Mouse (Mus musculus): ENCODE data around the gene Dlg4. TPM values are rescaled to one million over a fixed set of nuclear protein-coding genes. Genes with fewer than 3 reads are reported as not detected.

Dlg4 gene
- polyA plus RNA-seq, 1 experiment from 2014 or later, result 4.8 TPM

DNA sequence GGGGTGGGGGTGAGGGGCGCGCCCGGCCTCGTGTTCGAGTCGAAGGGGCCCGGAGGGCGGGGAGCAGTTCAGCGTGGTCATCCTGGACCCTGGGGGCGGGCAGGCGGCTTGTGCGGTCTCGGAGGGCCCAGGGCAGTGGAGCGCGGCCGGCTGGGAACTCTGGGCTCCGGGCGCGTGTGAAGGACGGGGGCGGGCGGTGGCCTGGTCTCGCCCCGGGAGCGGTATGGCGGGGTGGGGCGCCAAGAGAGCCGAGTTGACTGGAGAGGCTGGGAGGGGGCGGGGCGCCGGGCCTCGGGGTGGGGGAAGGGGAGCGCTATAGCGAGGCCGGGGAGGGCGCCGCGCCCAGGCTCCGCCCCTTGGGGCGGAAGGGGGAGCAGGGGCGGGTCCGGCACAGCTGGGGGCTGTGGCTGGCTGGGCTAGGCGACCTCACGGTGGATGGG lies 19.7 kb upstream of the Dlg4 start:
- peaks cover 31% of the 10 kb centered on the region for H3K36me3 ChIP-seq

DNA sequence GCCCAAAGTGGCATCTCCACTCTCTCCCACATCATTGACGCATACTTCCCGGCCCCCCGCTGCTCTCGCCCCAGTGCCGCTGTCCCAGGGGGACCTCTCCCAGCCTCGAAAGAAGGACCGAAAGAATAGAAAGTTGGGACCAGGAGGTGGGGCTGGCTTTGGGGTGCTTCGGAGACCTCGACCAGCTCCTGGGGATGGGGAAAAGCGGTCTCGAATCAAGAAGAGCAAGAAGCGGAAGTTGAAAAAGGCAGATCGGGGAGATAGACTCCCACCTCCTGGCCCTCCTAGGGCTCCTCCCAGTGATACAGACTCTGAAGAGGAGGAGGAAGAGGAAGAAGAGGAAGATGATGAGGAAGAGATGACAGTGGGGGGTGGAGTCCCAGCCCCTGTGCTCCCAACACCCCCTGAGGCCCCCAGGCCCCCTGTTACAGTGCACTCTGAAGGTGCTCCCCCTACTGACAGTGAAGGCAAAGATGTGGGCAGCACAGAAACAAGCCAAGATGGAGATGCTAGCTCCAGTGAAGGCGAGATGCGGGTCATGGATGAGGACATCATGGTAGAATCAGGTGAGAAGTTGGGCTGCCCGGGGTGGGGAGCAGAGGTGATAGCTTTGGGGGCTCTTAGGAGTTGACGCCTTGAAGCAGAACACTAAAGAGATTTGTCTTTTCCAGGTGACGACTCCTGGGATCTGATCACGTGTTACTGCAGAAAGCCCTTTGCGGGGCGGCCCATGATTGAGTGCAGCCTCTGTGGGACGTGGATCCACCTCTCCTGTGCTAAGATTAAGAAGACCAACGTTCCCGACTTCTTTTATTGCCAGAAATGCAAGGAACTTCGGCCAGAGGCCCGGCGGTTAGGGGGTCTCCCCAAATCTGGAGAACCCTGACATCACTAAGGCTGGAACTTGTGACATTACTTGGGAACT lies 17.9 kb upstream of the Dlg4 start:
- H3K27ac ChIP-seq, result no peak overlapping the region
- peaks cover 28% of the 10 kb centered on the region for H3K36me3 ChIP-seq
- 88% methylated on average over 27 of the region's 27 CpGs for WGBS
- no peak for ATAC-seq (replicated peaks; ENCODE audit: insufficient number of reproducible peaks, insufficient read depth, low FRiP score, low read depth)
- H3K4me3 ChIP-seq, result 0 out of 2 replicates have a peak overlapping the region, but pooled peaks have one; percentile 96
- H3K4me1 ChIP-seq (replicated peaks), result peaks cover 56% of the 10 kb centered on the region
- no peak overlapping the region for H3K4me2 ChIP-seq
- no peaks in the 10 kb centered on the region for H3K9me3 ChIP-seq (replicated peaks)
- no peaks in the 10 kb centered on the region for H3K27me3 ChIP-seq
- no peak overlapping the region for H3K9ac ChIP-seq

More for the DNA sequence above, 19.7 kb upstream of the Dlg4 start:
- Histone ChIP-seq H3K27ac (peak overlapping the region; percentile 99), H3K4me1 (replicated peaks) (peaks cover 48% of the 10 kb centered on the region), H3K9me3 (replicated peaks) (no peaks in the 10 kb centered on the region), H3K4me3 (peak overlapping the region; percentile 96), H3K27me3 (no peaks in the 10 kb centered on the region), H3K4me2 (peak overlapping the region; percentile 65), H3K9ac (peak overlapping the region; percentile 99)
- peak; percentile 61 for ATAC-seq (replicated peaks; ENCODE audit: insufficient number of reproducible peaks, insufficient read depth, low FRiP score, low read depth)
- WGBS, result 2% methylated on average over 20 of the region's 44 CpGs

DNA sequence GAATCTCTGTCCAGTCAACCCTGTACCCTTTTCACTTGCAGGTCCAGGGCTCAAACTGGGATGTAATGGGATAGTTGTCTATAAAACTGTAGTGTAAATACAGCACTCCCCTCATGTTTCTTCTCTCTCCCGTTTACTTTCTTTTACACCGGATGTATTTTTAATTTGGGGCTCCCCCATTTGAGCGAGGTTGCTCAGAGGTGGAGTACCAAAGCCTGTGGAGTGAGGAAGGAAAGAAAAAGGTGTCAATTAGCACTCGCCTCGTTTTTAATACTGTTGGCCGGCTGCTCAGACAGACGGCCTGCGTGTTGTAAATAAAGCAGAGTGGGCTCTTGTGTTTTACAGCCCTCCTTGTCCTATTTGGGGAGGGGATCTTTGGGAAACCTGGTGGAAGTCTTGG lies 17.1 kb upstream of the Dlg4 start:
- H3K27ac ChIP-seq, result peak overlapping the region; percentile 96
- H3K4me1 ChIP-seq (replicated peaks), result peaks cover 53% of the 10 kb centered on the region
- no peak overlapping the region; the same call in 1 of the 2 replicates for H3K4me2 ChIP-seq
- H3K27me3 ChIP-seq, result no peaks in the 10 kb centered on the region
- H3K9ac ChIP-seq, result no peak overlapping the region
- H3K9me3 ChIP-seq (replicated peaks), result no peaks in the 10 kb centered on the region
- no peak for ATAC-seq (replicated peaks; ENCODE audit: insufficient number of reproducible peaks, insufficient read depth, low FRiP score, low read depth)
- 0 out of 2 replicates have a peak overlapping the region, but pooled peaks have one; percentile 81 for H3K4me3 ChIP-seq
- WGBS, result 80% methylated on average over 8 of the region's 8 CpGs
- H3K36me3 ChIP-seq, result peaks cover 19% of the 10 kb centered on the region

DNA sequence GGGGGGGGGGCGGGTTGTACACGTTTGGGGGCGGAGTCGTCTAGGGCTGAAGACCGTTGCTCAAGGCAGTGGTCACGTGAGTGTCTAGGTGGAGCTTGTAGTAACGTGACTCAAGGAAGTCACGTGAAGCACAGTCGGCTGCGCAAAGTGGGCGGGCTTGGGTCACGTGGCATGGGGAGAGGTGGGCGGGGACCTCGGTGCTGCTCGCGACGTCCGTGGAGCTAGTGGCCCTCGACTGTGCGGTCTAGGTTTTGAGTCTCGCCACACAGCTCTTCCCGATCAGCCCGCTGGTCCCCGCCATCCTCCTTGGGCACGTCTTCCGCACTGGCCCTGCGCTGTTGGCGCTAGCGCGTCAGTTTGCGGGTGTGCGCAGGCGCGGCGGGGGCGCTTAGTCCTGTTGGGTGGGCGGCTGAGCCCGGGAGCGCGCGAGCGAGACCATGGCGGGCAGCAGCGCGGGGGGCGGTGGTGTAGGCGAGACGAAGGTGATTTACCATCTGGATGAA lies 16.3 kb upstream of the Dlg4 start, which contains the start of gene Dvl2:
Gene Dvl2 (plus strand): TSS at position 200 of the 503 bp plus-strand sequence.
- ATAC-seq (replicated peaks; ENCODE audit: insufficient number of reproducible peaks, insufficient read depth, low FRiP score, low read depth), result peak; percentile 53
- no peaks in the 10 kb centered on the region for H3K27me3 ChIP-seq
- no peaks in the 10 kb centered on the region for H3K9me3 ChIP-seq (replicated peaks)
- H3K9ac ChIP-seq, result peak within 1 kb of the TSS; percentile 90
- peak within 1 kb of the TSS; percentile 81 for H3K4me3 ChIP-seq
- peak within 1 kb of the TSS; percentile 86 for H3K4me2 ChIP-seq
- under 1% methylated on average over 46 of the region's 48 CpGs for WGBS
- peak within 1 kb of the TSS; percentile 96 for H3K27ac ChIP-seq
- peaks cover 51% of the 10 kb centered on the region for H3K4me1 ChIP-seq (replicated peaks)
- H3K36me3 ChIP-seq, result peaks cover 23% of the 10 kb centered on the region

GRCm38 (mm10) chr11:70001159-70001558 lies 15.6 kb upstream of the Dlg4 start:
- no peak for ATAC-seq (replicated peaks; ENCODE audit: insufficient number of reproducible peaks, insufficient read depth, low FRiP score, low read depth)
- H3K4me2 ChIP-seq, result peak overlapping the region; percentile 86
- H3K9me3 ChIP-seq (replicated peaks), result no peaks in the 10 kb centered on the region
- H3K4me1 ChIP-seq (replicated peaks), result peaks cover 51% of the 10 kb centered on the region
- H3K4me3 ChIP-seq, result peak overlapping the region; percentile 81
- H3K36me3 ChIP-seq, result peaks cover 30% of the 10 kb centered on the region
- H3K27me3 ChIP-seq, result no peaks in the 10 kb centered on the region
- peak overlapping the region; percentile 96 for H3K27ac ChIP-seq
- H3K9ac ChIP-seq, result peak overlapping the region; percentile 90
- 7% methylated on average over 8 of the region's 8 CpGs for WGBS

- peak overlapping the region; percentile 86 for H3K4me2 ChIP-seq
- peaks cover 37% of the 10 kb centered on the region for H3K36me3 ChIP-seq
- no peak overlapping the region for H3K9ac ChIP-seq
- H3K27ac ChIP-seq, result no peak overlapping the region
- no peak for ATAC-seq (replicated peaks; ENCODE audit: insufficient number of reproducible peaks, insufficient read depth, low FRiP score, low read depth)
- peak overlapping the region; percentile 81 for H3K4me3 ChIP-seq
- H3K4me1 ChIP-seq (replicated peaks), result peaks cover 51% of the 10 kb centered on the region
- H3K9me3 ChIP-seq (replicated peaks), result no peaks in the 10 kb centered on the region
- H3K27me3 ChIP-seq, result no peaks in the 10 kb centered on the region
Measured at GRCm38 (mm10) chr11:70001865-70002264, 14.9 kb upstream of the Dlg4 start.

DNA sequence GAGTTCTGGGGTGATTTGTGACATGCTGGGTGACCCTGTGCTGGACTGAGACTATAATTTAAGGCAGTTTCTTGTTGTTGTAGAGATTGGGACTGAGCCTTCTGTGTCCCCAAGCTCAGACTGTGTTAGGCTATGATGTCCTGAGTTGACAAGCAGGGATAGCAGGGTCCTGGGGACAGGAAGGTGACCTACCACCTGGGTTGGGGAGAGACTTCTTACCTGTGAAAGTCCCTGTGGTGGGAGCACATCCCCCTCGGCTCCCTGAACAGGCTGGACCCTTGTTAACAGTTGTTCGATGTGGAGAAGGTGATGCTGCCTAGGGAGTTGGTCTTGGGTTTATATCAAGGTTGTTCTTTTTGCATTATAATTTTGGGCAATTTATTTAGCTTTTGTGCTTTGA lies 14.3 kb upstream of the Dlg4 start:
- H3K4me3 ChIP-seq, result peak overlapping the region; percentile 81; the same call in 1 of the 2 replicates
- no peaks in the 10 kb centered on the region for H3K27me3 ChIP-seq
- H3K27ac ChIP-seq, result no peak overlapping the region
- H3K4me2 ChIP-seq, result peak overlapping the region; percentile 86; the same call in 1 of the 2 replicates
- 87% methylated on average over 2 of the region's 2 CpGs for WGBS
- no peak for ATAC-seq (replicated peaks; ENCODE audit: insufficient number of reproducible peaks, insufficient read depth, low FRiP score, low read depth)
- peaks cover 49% of the 10 kb centered on the region for H3K4me1 ChIP-seq (replicated peaks)
- peaks cover 43% of the 10 kb centered on the region for H3K36me3 ChIP-seq
- no peaks in the 10 kb centered on the region for H3K9me3 ChIP-seq (replicated peaks)
- H3K9ac ChIP-seq, result no peak overlapping the region

GRCm38 (mm10) chr11:70005521-70005920 lies 11.2 kb upstream of the Dlg4 start:
- H3K4me3 ChIP-seq, result no peak overlapping the region
- WGBS, result 63% methylated on average over 5 of the region's 5 CpGs
- ATAC-seq (replicated peaks; ENCODE audit: insufficient number of reproducible peaks, insufficient read depth, low FRiP score, low read depth), result no peak
- H3K4me1 ChIP-seq (replicated peaks), result peaks cover 31% of the 10 kb centered on the region
- no peak overlapping the region for H3K27ac ChIP-seq
- H3K27me3 ChIP-seq, result no peaks in the 10 kb centered on the region
- no peaks in the 10 kb centered on the region for H3K9me3 ChIP-seq (replicated peaks)
- H3K4me2 ChIP-seq, result no peak overlapping the region
- H3K9ac ChIP-seq, result no peak overlapping the region
- peaks cover 55% of the 10 kb centered on the region for H3K36me3 ChIP-seq

DNA sequence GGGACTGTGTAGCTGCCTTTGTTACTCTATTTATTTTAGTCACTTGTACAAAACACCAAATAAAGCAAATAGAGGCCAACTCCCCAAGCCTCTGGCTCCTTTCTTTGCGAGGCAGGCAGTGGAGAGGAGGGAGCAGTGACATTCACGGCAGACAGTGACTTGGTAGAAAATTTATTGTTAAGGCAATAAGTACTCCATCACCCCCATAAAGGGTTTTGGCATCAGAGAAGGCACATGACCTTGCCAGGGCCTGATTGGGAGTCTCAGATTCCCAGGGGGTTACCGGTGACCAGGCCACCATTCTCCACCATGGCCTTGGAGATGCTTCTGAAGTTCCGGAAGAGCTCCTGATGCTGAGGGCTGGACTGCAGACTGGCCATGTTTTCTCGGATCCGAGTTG lies 6.7 kb upstream of the Dlg4 start:
- no peak overlapping the region for H3K27ac ChIP-seq
- H3K36me3 ChIP-seq, result peaks cover 90% of the 10 kb centered on the region
- H3K4me1 ChIP-seq (replicated peaks), result peaks cover 13% of the 10 kb centered on the region
- no peaks in the 10 kb centered on the region for H3K27me3 ChIP-seq
- H3K9me3 ChIP-seq (replicated peaks), result no peaks in the 10 kb centered on the region
- H3K4me3 ChIP-seq, result no peak overlapping the region
- H3K4me2 ChIP-seq, result no peak overlapping the region
- ATAC-seq (replicated peaks; ENCODE audit: insufficient number of reproducible peaks, insufficient read depth, low FRiP score, low read depth), result no peak
- no peak overlapping the region for H3K9ac ChIP-seq
- whole genome bisulfite sequencing, result 86% methylated on average over 6 of the region's 6 CpGs

DNA sequence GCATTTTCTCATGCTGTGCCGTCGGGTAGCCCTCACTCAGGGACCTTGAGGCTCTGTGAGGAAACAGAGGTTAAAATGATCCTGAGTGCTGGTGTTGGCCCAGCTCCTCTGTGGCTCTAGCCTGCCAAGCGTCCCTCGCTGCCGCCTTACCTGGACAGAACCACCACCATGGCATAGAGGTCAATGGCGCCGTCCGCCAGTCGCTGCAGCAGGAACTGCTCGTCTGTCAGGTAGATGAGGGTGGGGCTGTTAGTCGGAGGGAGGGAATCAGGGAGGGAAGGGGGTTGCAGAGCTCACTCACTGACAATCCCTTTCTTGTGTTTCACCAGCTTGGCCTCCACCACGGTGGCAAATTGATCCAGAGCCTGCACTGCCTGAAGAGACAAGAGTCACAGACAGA lies 6.2 kb upstream of the Dlg4 start:
- 85% methylated on average over 12 of the region's 12 CpGs for whole genome bisulfite sequencing
- Histone ChIP-seq H3K4me1 (replicated peaks) (peaks cover 16% of the 10 kb centered on the region), H3K4me2 (no peak overlapping the region), H3K27me3 (no peaks in the 10 kb centered on the region), H3K9ac (no peak overlapping the region), H3K36me3 (peaks cover 85% of the 10 kb centered on the region), H3K4me3 (no peak overlapping the region), H3K9me3 (replicated peaks) (no peaks in the 10 kb centered on the region), H3K27ac (no peak overlapping the region)
- no peak for ATAC-seq (replicated peaks; ENCODE audit: insufficient number of reproducible peaks, insufficient read depth, low FRiP score, low read depth)

DNA sequence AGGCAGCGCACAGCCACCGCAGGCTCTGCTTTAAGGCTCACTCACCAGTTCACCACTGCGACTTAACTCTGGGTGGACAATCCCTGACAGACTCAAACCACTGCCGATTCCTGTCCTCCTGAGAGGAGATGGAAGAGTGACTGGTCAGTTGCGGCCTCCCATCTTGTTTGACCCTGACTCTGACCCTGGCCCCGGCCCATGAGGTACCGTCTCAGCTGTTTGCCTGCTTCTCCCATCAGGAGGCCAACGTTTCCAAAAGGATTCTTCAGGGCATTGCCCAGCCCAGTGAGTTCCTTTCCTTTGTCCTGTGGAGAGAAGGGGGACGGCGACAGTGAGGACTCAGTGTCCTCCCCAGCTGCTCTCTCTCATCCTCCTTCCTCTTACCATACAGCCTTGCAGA lies 5.8 kb upstream of the Dlg4 start:
- ATAC-seq (replicated peaks; ENCODE audit: insufficient number of reproducible peaks, insufficient read depth, low FRiP score, low read depth), result no peak
- Histone ChIP-seq H3K4me1 (replicated peaks) (peaks cover 16% of the 10 kb centered on the region), H3K4me2 (no peak overlapping the region), H3K9ac (no peak overlapping the region), H3K4me3 (no peak overlapping the region), H3K27ac (no peak overlapping the region), H3K36me3 (peaks cover 80% of the 10 kb centered on the region), H3K27me3 (no peaks in the 10 kb centered on the region), H3K9me3 (replicated peaks) (no peaks in the 10 kb centered on the region)
- WGBS, result 87% methylated on average over 10 of the region's 10 CpGs

All from heart, embryonic 15.5 days (tissue).